In the genomic region with DNA sequence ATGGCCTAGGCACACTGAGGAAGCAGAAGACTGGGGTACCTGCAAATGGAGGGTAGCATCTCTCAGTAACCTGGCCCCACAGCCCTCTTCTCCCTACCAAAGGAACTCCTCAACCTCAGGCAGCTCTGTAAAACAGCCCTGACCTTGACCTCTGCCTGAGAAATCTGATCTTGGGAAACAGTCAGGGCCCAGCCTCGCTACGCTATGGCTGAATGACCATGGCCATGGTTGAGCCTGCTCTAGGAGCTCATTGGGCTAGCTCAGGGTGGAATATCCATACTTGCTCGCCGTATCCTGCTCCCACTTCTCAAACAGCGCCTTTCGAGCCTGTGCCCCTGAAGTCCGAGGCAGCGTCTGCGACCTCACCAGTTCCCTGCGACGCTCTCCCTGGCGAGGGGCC, we compare ENCODE assay signal across 20 mouse cellular contexts. TPM values are rescaled to one million over a fixed set of nuclear protein-coding genes. Genes with fewer than 3 reads are reported as not detected.
A peak's percentile ranks its signal among the peaks of the same experiment; 100 is the strongest.
DNase-seq lines count a peak whose midpoint lies in the region.
"Had no signal": no experiment of that assay in that cellular context is flagged by ENCODE, and none has a peak within 500 bp of the region (broad histone marks: within the 10 kb centered on the region; RNA-seq: fewer than 3 reads in every experiment).

No protein-coding gene starts in this region.

- peak overlapping the region; percentile 30; the same call in 1 of the 2 replicates for H3K27ac ChIP-seq in heart, embryonic 10.5 days
- H3K27ac ChIP-seq: forebrain, embryonic 15.5 days; intestine, embryonic 15.5 days; liver, embryonic 12.5 days; midbrain, embryonic 12.5 days had no signal

- no peaks in the 10 kb centered on the region for H3K9me3 ChIP-seq in heart, embryonic 10.5 days
- H3K9me3 ChIP-seq: forebrain, embryonic 15.5 days; intestine, embryonic 15.5 days; liver, embryonic 12.5 days; midbrain, embryonic 12.5 days had no signal

- H3K27me3 ChIP-seq in heart, embryonic 10.5 days (ENCODE audit: insufficient read depth, poor library complexity, severe bottlenecking) = no peaks in the 10 kb centered on the region
- H3K27me3 ChIP-seq: forebrain, embryonic 15.5 days; intestine, embryonic 15.5 days; midbrain, embryonic 12.5 days had no signal

- WGBS in heart, embryonic 10.5 days = 84% methylated on average over 12 of the region's 12 CpGs

- peaks cover 82% of the 10 kb centered on the region for H3K4me1 ChIP-seq in heart, embryonic 10.5 days
- H3K4me1 ChIP-seq: forebrain, embryonic 15.5 days had no signal

- peaks cover 81% of the 10 kb centered on the region for H3K36me3 ChIP-seq in heart, embryonic 10.5 days
- H3K36me3 ChIP-seq: forebrain, embryonic 15.5 days; midbrain, embryonic 12.5 days had no signal

- DNase-seq in heart, embryonic 10.5 days (ENCODE audit: low spot score) = no peak
- no peak for DNase-seq in heart, adult 8-10 months (ENCODE audit: low spot score)
- DNase-seq in ES-CJ7 (ENCODE audit: low read depth, low spot score) = peak; percentile 76
- peak; percentile 32 for DNase-seq in kidney, adult 18-20 months
- DNase-seq in kidney, postnatal 14 days = peak; percentile 55
- DNase-seq in cerebellum, adult 9-10 months = no peak
- DNase-seq in thymus, postnatal 4 days = no peak
- DNase-seq in testis, postnatal 10 days (ENCODE audit: low spot score) = no peak
- DNase-seq: adrenal gland, adult 2 months; cerebellum, adult 18-20 months; heart, postnatal 4 days; lung, postnatal 10 days; right cerebral cortex, postnatal 14 days; thymus, postnatal 36 days had no signal

- H3K4me3 ChIP-seq in heart, embryonic 10.5 days = no peak overlapping the region
- H3K4me3 ChIP-seq: forebrain, embryonic 15.5 days; intestine, embryonic 15.5 days; liver, embryonic 12.5 days; midbrain, embryonic 12.5 days; myocyte had no signal

RNA-seq across cellular contexts. Expression of a gene that starts 10.4 kb away (rescaled TPM):
- 148 and 184 TPM in 2 replicates for polyA plus RNA-seq in heart, embryonic 10.5 days (2016; fragmentation: Nextera tagmentation; extraction: Ambion mirVana)
- 10 to 100 TPM; 13.6 to 18.9 (median 16.5) TPM for total RNA-seq in heart, adult 8-10 months (2022)

RNA-seq across cellular contexts. Expression of a gene that starts 34.3 kb away (rescaled TPM):
- polyA plus RNA-seq in heart, embryonic 10.5 days (2016; fragmentation: Nextera tagmentation; extraction: Ambion mirVana) = not detected in 2 replicates
- total RNA-seq in heart, adult 8-10 months (2022) = under 1 TPM in 2 of 4 experiments, not detected in 2; 0.32 to 0.44 TPM
- total RNA-seq: heart, postnatal 4 days; layer of hippocampus, postnatal 10 days had no signal
- polyA plus RNA-seq: forebrain, embryonic 15.5 days; liver, embryonic 12.5 days; midbrain, embryonic 12.5 days; myocyte had no signal

RNA-seq across cellular contexts. Expression of a gene that starts 38.8 kb away (rescaled TPM):
- 0.39 and 2.0 TPM in 2 replicates for polyA plus RNA-seq in heart, embryonic 10.5 days (2016; fragmentation: Nextera tagmentation; extraction: Ambion mirVana)
- total RNA-seq in heart, adult 8-10 months (2022) = under 1 TPM in 1 of 4 experiments, not detected in 3; 0.28 TPM
- polyA plus RNA-seq: myocyte had no signal

RNA-seq across cellular contexts. Expression of a gene that starts 40.1 kb away (rescaled TPM):
- polyA plus RNA-seq in heart, embryonic 10.5 days (2016; fragmentation: Nextera tagmentation; extraction: Ambion mirVana) = 133 and 186 TPM in 2 replicates
- total RNA-seq in heart, adult 8-10 months (2022) = 10 to 100 TPM; 42.4 to 49.4 (median 45.9) TPM

Comparison
In these comparisons a context has a peak if more than half of its experiments do, and no peak if none do; other contexts are left out.
1. DNase-seq: peak in ES-CJ7 (single experiment), kidney, adult 18-20 months (single experiment) and kidney, postnatal 14 days (single experiment); none in heart, embryonic 10.5 days (single experiment), heart, adult 8-10 months (single experiment), cerebellum, adult 9-10 months (single experiment), thymus, postnatal 4 days (single experiment) and testis, postnatal 10 days (single experiment).